Mouse (Mus musculus) T-helper 2 cell (primary cell): ENCODE data around the gene Enpp3.

Experiments used
- in situ Hi-C: fragments of 300-600 bp; cut with MboI, MseI; formaldehyde crosslinking; loops from one replicate; pipeline ENCODE4 v1.15.1; 2025; ENCODE audit warnings: high pct_unique_total_duplicates

Gene Enpp3

GRCm38 (mm10) chr10:24842676-24843075 lies at the start of gene Enpp3:
Enpp3 (minus strand) TSS chr10:24842823.
- in situ Hi-C loops: no loop called here

- in situ Hi-C loops: no loop called here
Observed at GRCm38 (mm10) chr10:24888343-24888742, 45.7 kb upstream of the Enpp3 start.

- in situ Hi-C loops: no loop called here
Observed at GRCm38 (mm10) chr10:24886008-24886407, 43.4 kb upstream of the Enpp3 start.

GRCm38 (mm10) chr10:24873624-24874023 lies 31.0 kb upstream of the Enpp3 start:
- in situ Hi-C loops: no loop called here

GRCm38 (mm10) chr10:24869760-24870290 lies 27.2 kb upstream of the Enpp3 start, which contains the start of gene Med23:
Med23 (plus strand) TSS chr10:24869986.
- in situ Hi-C loops: no loop called here

GRCm38 (mm10) chr10:24864434-24864833 lies 21.8 kb upstream of the Enpp3 start:
- in situ Hi-C loops: no loop called here

GRCm38 (mm10) chr10:24863146-24863545 lies 20.5 kb upstream of the Enpp3 start:
- in situ Hi-C loops: no loop called here

- in situ Hi-C loops: no loop called here
Observed at GRCm38 (mm10) chr10:24841998-24842397, 625 bp downstream of the Enpp3 start.

GRCm38 (mm10) chr10:24840795-24841194 lies 1.8 kb downstream of the Enpp3 start:
- in situ Hi-C loops: no loop called here

- in situ Hi-C loops: no loop called here
Observed at GRCm38 (mm10) chr10:24836366-24837038, 6.1 kb downstream of the Enpp3 start.

- in situ Hi-C loops: no loop called here
Observed at GRCm38 (mm10) chr10:24835702-24836342, 6.8 kb downstream of the Enpp3 start.

- in situ Hi-C loops: no loop called here
Observed at GRCm38 (mm10) chr10:24834634-24835371, 7.8 kb downstream of the Enpp3 start.

- in situ Hi-C loops: no loop called here
Observed at GRCm38 (mm10) chr10:24832306-24832705, 10.3 kb downstream of the Enpp3 start.

GRCm38 (mm10) chr10:24831377-24832095 lies 11.1 kb downstream of the Enpp3 start:
- in situ Hi-C loops: no loop called here

- in situ Hi-C loops: no loop called here
Observed at GRCm38 (mm10) chr10:24830448-24830847, 12.2 kb downstream of the Enpp3 start.

- in situ Hi-C loops: no loop called here
Observed at GRCm38 (mm10) chr10:24828136-24828535, 14.5 kb downstream of the Enpp3 start.

GRCm38 (mm10) chr10:24826130-24826529 lies 16.5 kb downstream of the Enpp3 start:
- in situ Hi-C loops: no loop called here

- in situ Hi-C loops: no loop called here
Observed at GRCm38 (mm10) chr10:24825456-24826081, 17.1 kb downstream of the Enpp3 start.

- in situ Hi-C loops: no loop called here
Observed at GRCm38 (mm10) chr10:24824621-24825020, 18.0 kb downstream of the Enpp3 start.

GRCm38 (mm10) chr10:24823697-24824535 lies 18.7 kb downstream of the Enpp3 start:
- in situ Hi-C loops: no loop called here
